Mouse (Mus musculus) limb, embryonic 15.5 days (tissue): ENCODE results near the gene Cachd1. TPM values are rescaled to one million over a fixed set of nuclear protein-coding genes. Genes with fewer than 3 reads are reported as not detected.

Source experiments
- ATAC-seq: fragments of 200-750 bp; cut with Nextera tagmentation; 2 replicates; pipeline ENCODE4 v1.8.0; 2017; ENCODE audit warnings: low read depth, moderate TSS enrichment; ENCODE audit not compliant: insufficient number of reproducible peaks, low FRiP score, low TSS enrichment
- H3K27ac ChIP-seq: fragments of 300-500 bp; sonication (generic); 2 replicates; pipeline ENCODE4 v1.5.1; 2015; ENCODE audit warnings: moderate library complexity, mild to moderate bottlenecking, inconsistent platforms
- H3K27me3 ChIP-seq: fragments of 300-500 bp; sonication (generic); 2 replicates; pipeline ENCODE4 v1.6.1; 2015; ENCODE audit warnings: inconsistent platforms
- H3K36me3 ChIP-seq: fragments of 300-500 bp; sonication (generic); 2 replicates; pipeline ENCODE4 v1.6.1; 2015; ENCODE audit warnings: inconsistent platforms
- H3K4me1 ChIP-seq: fragments of 300-500 bp; sonication (generic); 2 replicates; pipeline ENCODE4 v1.6.1; 2015; ENCODE audit warnings: inconsistent platforms
- H3K4me2 ChIP-seq: fragments of 300-500 bp; sonication (generic); 2 replicates; pipeline ENCODE4 v1.6.1; 2015; ENCODE audit warnings: mild to moderate bottlenecking, inconsistent platforms
- H3K4me3 ChIP-seq: fragments of 300-500 bp; sonication (generic); 2 replicates; pipeline ENCODE4 v1.5.1; 2015; ENCODE audit warnings: mild to moderate bottlenecking, inconsistent platforms
- H3K9ac ChIP-seq: fragments of 300-500 bp; sonication (generic); 2 replicates; pipeline ENCODE4 v1.6.1; 2015; ENCODE audit warnings: inconsistent platforms
- H3K9me3 ChIP-seq: fragments of 300-500 bp; sonication (generic); 2 replicates; pipeline ENCODE4 v1.6.1; 2016; ENCODE audit warnings: inconsistent platforms
- WGBS: fragments of 180-500 bp; shearing (Covaris S2); methylation state at CpG from one replicate; pipeline ENCODE4 v1.1.7; 2015; 5-methylcytosine and 5-hydroxymethylcytosine counted together
- polyA plus RNA-seq: library from polyadenylated mRNA; unstranded; fragments of >200 nt; fragmentation: Nextera tagmentation; extraction: Ambion mirVana; gene quantifications from 2 replicates; pipeline ENCODE4 v1.2.1, GENCODE M21; 2015

Cachd1 gene
- polyA plus RNA-seq, 1 experiment from 2014 or later, result 31.7 TPM

GRCm38 (mm10) chr4:101044149-101044548 is 267.7 kb downstream of the Cachd1 start:
- Histone ChIP-seq H3K27ac (no peak overlapping the region), H3K4me1 (no peaks in the 10 kb centered on the region), H3K27me3 (no peaks in the 10 kb centered on the region), H3K36me3 (no peaks in the 10 kb centered on the region), H3K9ac (no peak overlapping the region), H3K4me3 (no peak overlapping the region), H3K4me2 (no peak overlapping the region), H3K9me3 (no peaks in the 10 kb centered on the region)
- no peak for ATAC-seq

GRCm38 (mm10) chr4:101046576-101046975 is 270.1 kb downstream of the Cachd1 start:
- H3K4me2 ChIP-seq, result no peak overlapping the region

GRCm38 (mm10) chr4:101062146-101062545 is 285.7 kb downstream of the Cachd1 start:
- H3K9me3 ChIP-seq, result no peaks in the 10 kb centered on the region
- WGBS, result 58% methylated on average over 2 of the region's 2 CpGs
- H3K4me2 ChIP-seq, result no peak overlapping the region
- H3K9ac ChIP-seq, result no peak overlapping the region
- no peak overlapping the region for H3K27ac ChIP-seq
- H3K36me3 ChIP-seq, result no peaks in the 10 kb centered on the region
- ATAC-seq, result no peak; the same call in 1 of the 2 replicates
- H3K4me3 ChIP-seq, result no peak overlapping the region
- H3K27me3 ChIP-seq, result no peaks in the 10 kb centered on the region
- H3K4me1 ChIP-seq, result no peaks in the 10 kb centered on the region

More at GRCm38 (mm10) chr4:101046576-101046975, 270.1 kb downstream of the Cachd1 start:
- H3K4me3 ChIP-seq, result no peak overlapping the region
- H3K9me3 ChIP-seq, result no peaks in the 10 kb centered on the region
- no peak for ATAC-seq
- no peaks in the 10 kb centered on the region for H3K36me3 ChIP-seq
- no peaks in the 10 kb centered on the region for H3K4me1 ChIP-seq
- H3K27me3 ChIP-seq, result no peaks in the 10 kb centered on the region
- no peak overlapping the region for H3K9ac ChIP-seq
- 48% methylated on average over 4 of the region's 4 CpGs for WGBS
- H3K27ac ChIP-seq, result no peak overlapping the region

GRCm38 (mm10) chr4:101066401-101066800 is 289.9 kb downstream of the Cachd1 start:
- H3K9me3 ChIP-seq, result no peaks in the 10 kb centered on the region
- ATAC-seq, result no peak
- H3K9ac ChIP-seq, result no peak overlapping the region
- no peak overlapping the region for H3K4me3 ChIP-seq
- H3K27ac ChIP-seq, result no peak overlapping the region
- H3K27me3 ChIP-seq, result no peaks in the 10 kb centered on the region
- H3K4me2 ChIP-seq, result no peak overlapping the region
- no peaks in the 10 kb centered on the region for H3K36me3 ChIP-seq
- H3K4me1 ChIP-seq, result peaks cover 16% of the 10 kb centered on the region
- 37% methylated on average over 5 of the region's 5 CpGs for WGBS

- WGBS, result 2% methylated on average over 38 of the region's 54 CpGs
- Histone ChIP-seq H3K9ac (peak within 1 kb of the TSS; percentile 81), H3K27ac (peak within 1 kb of the TSS; percentile 69), H3K4me1 (peaks cover 16% of the 10 kb centered on the region), H3K9me3 (no peaks in the 10 kb centered on the region), H3K4me2 (peak within 1 kb of the TSS; percentile 90), H3K4me3 (peak within 1 kb of the TSS; percentile 79), H3K27me3 (no peaks in the 10 kb centered on the region), H3K36me3 (no peaks in the 10 kb centered on the region)
- ATAC-seq, result peak; percentile 67; the same call in 1 of the 2 replicates
Observed at GRCm38 (mm10) chr4:101068786-101069153, 292.3 kb downstream of the Cachd1 start, which contains the start of gene Raver2. Raver2 (plus strand) TSS chr4:101068983.

GRCm38 (mm10) chr4:101069154-101069971 is 292.9 kb downstream of the Cachd1 start:
- Histone ChIP-seq H3K36me3 (no peaks in the 10 kb centered on the region), H3K27me3 (no peaks in the 10 kb centered on the region), H3K9ac (peak overlapping the region; percentile 81), H3K4me1 (peaks cover 16% of the 10 kb centered on the region), H3K9me3 (no peaks in the 10 kb centered on the region), H3K27ac (peak overlapping the region; percentile 69), H3K4me2 (peak overlapping the region; percentile 90), H3K4me3 (peak overlapping the region; percentile 79)
- WGBS, result 1% methylated on average over 55 of the region's 55 CpGs
- peak; percentile 65; the same call in 1 of the 2 replicates for ATAC-seq

- H3K4me2 ChIP-seq, result no peak overlapping the region
- H3K4me3 ChIP-seq, result no peak overlapping the region
- H3K36me3 ChIP-seq, result no peaks in the 10 kb centered on the region
- H3K27ac ChIP-seq, result no peak overlapping the region
- peaks cover 16% of the 10 kb centered on the region for H3K4me1 ChIP-seq
- no peaks in the 10 kb centered on the region for H3K9me3 ChIP-seq
- ATAC-seq, result no peak
- 81% methylated on average over 4 of the region's 4 CpGs for WGBS
- H3K27me3 ChIP-seq, result no peaks in the 10 kb centered on the region
- H3K9ac ChIP-seq, result no peak overlapping the region
Observed at GRCm38 (mm10) chr4:101071570-101071969, 295.1 kb downstream of the Cachd1 start.

GRCm38 (mm10) chr4:101076425-101076824 is 299.9 kb downstream of the Cachd1 start:
- Histone ChIP-seq H3K9me3 (no peaks in the 10 kb centered on the region), H3K9ac (no peak overlapping the region), H3K4me2 (no peak overlapping the region), H3K36me3 (no peaks in the 10 kb centered on the region), H3K27me3 (no peaks in the 10 kb centered on the region), H3K4me3 (no peak overlapping the region), H3K4me1 (peaks cover 5% of the 10 kb centered on the region; the same call in 1 of the 2 replicates), H3K27ac (no peak overlapping the region)
- 44% methylated on average over 3 of the region's 3 CpGs for WGBS
- ATAC-seq, result no peak

Other genes starting within 250 kb of the Cachd1 start
- gene Gm10577, start 244.0 kb downstream of the Cachd1 start, polyA plus RNA-seq, result not detected in 2 replicates